Mouse (Mus musculus) c-Kit-positive CD71-negative TER-119-negative erythroid progenitor cells, embryonic 14.5 days (primary cell): ENCODE measurements at regions not wholly inside any gene's neighbourhood (a gene's known extent, or its start where the extent isn't known, plus 50 kb on each side); places are given as distances from the start of the nearest gene placed in this dataset.

ENCODE experiments used
- DNase-seq: peaks from one replicate; pipeline ENCODE4 v3.0.0-alpha.2; 2013; ENCODE audit warnings: low read depth

GRCm38 (mm10) chr4:81512396-81512795, 69.8 kb upstream of the Mpdz start:
- no peak for DNase-seq

- DNase-seq, result no peak
Measured at GRCm38 (mm10) chr4:81508776-81509175, 66.2 kb upstream of the Mpdz start.

- DNase-seq, result no peak
Measured at GRCm38 (mm10) chr4:81506841-81507240, 64.2 kb upstream of the Mpdz start.

GRCm38 (mm10) chr4:81506306-81506705, 63.7 kb upstream of the Mpdz start:
- no peak for DNase-seq

- DNase-seq, result no peak
Measured at GRCm38 (mm10) chr4:81505096-81505495, 62.5 kb upstream of the Mpdz start.

- DNase-seq, result no peak
Measured at GRCm38 (mm10) chr4:81503941-81504340, 61.3 kb upstream of the Mpdz start.

- DNase-seq, result no peak
Measured at GRCm38 (mm10) chr4:81501802-81502201, 59.2 kb upstream of the Mpdz start.

GRCm38 (mm10) chr4:81498133-81498532, 55.5 kb upstream of the Mpdz start:
- no peak for DNase-seq

- no peak for DNase-seq
Measured at GRCm38 (mm10) chr4:81492811-81493210, 50.2 kb upstream of the Mpdz start.
